Mouse (Mus musculus): ENCODE results near the gene Lhpp. TPM values are rescaled to one million over a fixed set of nuclear protein-coding genes. Genes with fewer than 3 reads are reported as not detected.
A peak's percentile ranks its signal among the peaks of the same experiment; 100 is the strongest.

Gene Lhpp
- polyA plus RNA-seq, 1 experiment: 10.1 TPM

- Histone ChIP-seq H3K36me3 (ENCODE audit: control insufficient read depth, insufficient read depth, low read length) (no peaks in the 10 kb centered on the region), H3K27ac (ENCODE audit: insufficient read depth, low read depth, low read length) (peak overlapping the region; percentile 79), H3K4me3 (ENCODE audit: insufficient read depth, low read depth, low read length) (no peak overlapping the region), H3K4me1 (ENCODE audit: control insufficient read depth, insufficient read depth, low read length) (peaks cover 30% of the 10 kb centered on the region), H3K27me3 (replicated peaks; ENCODE audit: control insufficient read depth, insufficient read depth, low read length) (no peaks in the 10 kb centered on the region)
- DNase-seq: peak; percentile 88
- 37% methylated on average over 17 of the region's 17 CpGs for WGBS
- TF ChIP-seq CTCF (conservative IDR thresholded peaks at IDR 0.05; ENCODE audit: insufficient read depth, insufficient read length, low read depth, low read length): no peak
- no peak for TF ChIP-seq POLR2A (IDR thresholded peaks at IDR 0.05; ENCODE audit: low read depth, low read length)
Observed at GRCm38 (mm10) chr7:132736099-132736862, 125.8 kb downstream of the Lhpp start.

GRCm38 (mm10) chr7:132738844-132739243 is 128.4 kb downstream of the Lhpp start:
- TF ChIP-seq POLR2A (IDR thresholded peaks at IDR 0.05; ENCODE audit: low read depth, low read length) (no peak), CTCF (conservative IDR thresholded peaks at IDR 0.05; ENCODE audit: insufficient read depth, insufficient read length, low read depth, low read length) (no peak)
- no peaks in the 10 kb centered on the region for H3K36me3 ChIP-seq (ENCODE audit: control insufficient read depth, insufficient read depth, low read length)
- no peak overlapping the region for H3K4me3 ChIP-seq (ENCODE audit: insufficient read depth, low read depth, low read length)
- H3K27ac ChIP-seq (ENCODE audit: insufficient read depth, low read depth, low read length): no peak overlapping the region
- no peak for DNase-seq
- WGBS: 89% methylated on average over 6 of the region's 6 CpGs
- H3K4me1 ChIP-seq (ENCODE audit: control insufficient read depth, insufficient read depth, low read length): peaks cover 13% of the 10 kb centered on the region
- H3K27me3 ChIP-seq (replicated peaks; ENCODE audit: control insufficient read depth, insufficient read depth, low read length): no peaks in the 10 kb centered on the region

GRCm38 (mm10) chr7:132739829-132740228 is 129.4 kb downstream of the Lhpp start:
- no peak for TF ChIP-seq POLR2A (IDR thresholded peaks at IDR 0.05; ENCODE audit: low read depth, low read length)
- TF ChIP-seq CTCF (conservative IDR thresholded peaks at IDR 0.05; ENCODE audit: insufficient read depth, insufficient read length, low read depth, low read length): no peak
- H3K4me3 ChIP-seq (ENCODE audit: insufficient read depth, low read depth, low read length): no peak overlapping the region
- no peak for DNase-seq
- H3K27ac ChIP-seq (ENCODE audit: insufficient read depth, low read depth, low read length): no peak overlapping the region
- H3K36me3 ChIP-seq (ENCODE audit: control insufficient read depth, insufficient read depth, low read length): no peaks in the 10 kb centered on the region
- peaks cover 12% of the 10 kb centered on the region for H3K4me1 ChIP-seq (ENCODE audit: control insufficient read depth, insufficient read depth, low read length)
- WGBS: 89% methylated on average over 6 of the region's 6 CpGs
- no peaks in the 10 kb centered on the region for H3K27me3 ChIP-seq (replicated peaks; ENCODE audit: control insufficient read depth, insufficient read depth, low read length)

GRCm38 (mm10) chr7:132742912-132743311 is 132.5 kb downstream of the Lhpp start:
- DNase-seq: no peak
- Histone ChIP-seq H3K4me1 (ENCODE audit: control insufficient read depth, insufficient read depth, low read length) (peaks cover 10% of the 10 kb centered on the region; the same call in 1 of the 2 replicates), H3K27ac (ENCODE audit: insufficient read depth, low read depth, low read length) (no peak overlapping the region), H3K4me3 (ENCODE audit: insufficient read depth, low read depth, low read length) (no peak overlapping the region), H3K27me3 (replicated peaks; ENCODE audit: control insufficient read depth, insufficient read depth, low read length) (no peaks in the 10 kb centered on the region), H3K36me3 (ENCODE audit: control insufficient read depth, insufficient read depth, low read length) (no peaks in the 10 kb centered on the region)
- 73% methylated on average over 5 of the region's 5 CpGs for WGBS
- TF ChIP-seq POLR2A (IDR thresholded peaks at IDR 0.05; ENCODE audit: low read depth, low read length) (no peak), CTCF (conservative IDR thresholded peaks at IDR 0.05; ENCODE audit: insufficient read depth, insufficient read length, low read depth, low read length) (no peak)

- Histone ChIP-seq H3K36me3 (ENCODE audit: control insufficient read depth, insufficient read depth, low read length) (no peaks in the 10 kb centered on the region), H3K4me1 (ENCODE audit: control insufficient read depth, insufficient read depth, low read length) (peaks cover 22% of the 10 kb centered on the region), H3K4me3 (ENCODE audit: insufficient read depth, low read depth, low read length) (no peak overlapping the region), H3K27me3 (replicated peaks; ENCODE audit: control insufficient read depth, insufficient read depth, low read length) (no peaks in the 10 kb centered on the region), H3K27ac (ENCODE audit: insufficient read depth, low read depth, low read length) (no peak overlapping the region)
- no peak for DNase-seq
- TF ChIP-seq POLR2A (IDR thresholded peaks at IDR 0.05; ENCODE audit: low read depth, low read length): no peak
- no peak for TF ChIP-seq CTCF (conservative IDR thresholded peaks at IDR 0.05; ENCODE audit: insufficient read depth, insufficient read length, low read depth, low read length)
- 73% methylated on average over 6 of the region's 6 CpGs for WGBS
Observed at GRCm38 (mm10) chr7:132747096-132747495, 136.7 kb downstream of the Lhpp start.

GRCm38 (mm10) chr7:132748076-132748769 is 137.8 kb downstream of the Lhpp start:
- DNase-seq: no peak
- H3K27me3 ChIP-seq (replicated peaks; ENCODE audit: control insufficient read depth, insufficient read depth, low read length): no peaks in the 10 kb centered on the region
- H3K4me3 ChIP-seq (ENCODE audit: insufficient read depth, low read depth, low read length): no peak overlapping the region
- H3K27ac ChIP-seq (ENCODE audit: insufficient read depth, low read depth, low read length): peak overlapping the region; percentile 54
- 77% methylated on average over 3 of the region's 3 CpGs for WGBS
- no peaks in the 10 kb centered on the region for H3K36me3 ChIP-seq (ENCODE audit: control insufficient read depth, insufficient read depth, low read length)
- no peak for TF ChIP-seq POLR2A (IDR thresholded peaks at IDR 0.05; ENCODE audit: low read depth, low read length)
- TF ChIP-seq CTCF (conservative IDR thresholded peaks at IDR 0.05; ENCODE audit: insufficient read depth, insufficient read length, low read depth, low read length): 0 out of 2 replicates have a peak, but pooled peaks have one; percentile 0
- H3K4me1 ChIP-seq (ENCODE audit: control insufficient read depth, insufficient read depth, low read length): peaks cover 30% of the 10 kb centered on the region

GRCm38 (mm10) chr7:132749504-132749903 is 139.1 kb downstream of the Lhpp start:
- no peak overlapping the region for H3K4me3 ChIP-seq (ENCODE audit: insufficient read depth, low read depth, low read length)
- no peaks in the 10 kb centered on the region for H3K27me3 ChIP-seq (replicated peaks; ENCODE audit: control insufficient read depth, insufficient read depth, low read length)
- DNase-seq: no peak
- H3K27ac ChIP-seq (ENCODE audit: insufficient read depth, low read depth, low read length): no peak overlapping the region
- no peak for TF ChIP-seq POLR2A (IDR thresholded peaks at IDR 0.05; ENCODE audit: low read depth, low read length)
- TF ChIP-seq CTCF (conservative IDR thresholded peaks at IDR 0.05; ENCODE audit: insufficient read depth, insufficient read length, low read depth, low read length): no peak
- 89% methylated on average over 11 of the region's 11 CpGs for WGBS
- no peaks in the 10 kb centered on the region for H3K36me3 ChIP-seq (ENCODE audit: control insufficient read depth, insufficient read depth, low read length)
- H3K4me1 ChIP-seq (ENCODE audit: control insufficient read depth, insufficient read depth, low read length): peaks cover 33% of the 10 kb centered on the region
